Mouse (Mus musculus) heart, postnatal 14 days (tissue): Measurements from ENCODE around the gene Dpp3. TPM values are rescaled to one million over a fixed set of nuclear protein-coding genes. Genes with fewer than 3 reads are reported as not detected.
"Not testable (repeated sequence)": the region's sequence is repeated elsewhere in the genome, so short reads cannot be mapped to it uniquely, and the experiment has no call there.

ENCODE experiments used
- DNase-seq, 2 experiments: peaks; one replicate each; pipeline ENCODE4 v3.0.0; 2021 to 2022
- intact Hi-C: fragments of 180-260 bp; cut with DNase I; formaldehyde crosslinking; loops from one replicate; pipeline ENCODE4 v1.15.1; 2025
- long read RNA-seq, 2 experiments: library from polyadenylated mRNA; stranded (forward); transcript quantifications; one replicate each; pipeline ENCODE4 v2.0.0; 2021
- total RNA-seq, 2 experiments: library from RNA; stranded (reverse); gene quantifications; 2 replicates each; pipeline ENCODE4 v1.2.3; 2021

The Dpp3 gene
- 10 to 100 TPM; 25.4 to 26.0 TPM for total RNA-seq
- long read RNA-seq, experiment 1, transcript Dpp3-201 (18 exons, 2,683 nt): major isoform, 24 of 48 reads
- long read RNA-seq, experiment 1, partial matches to known transcripts: 11 of 48 reads
- long read RNA-seq, experiment 1, other reads (novel, unspliced or antisense): 13 of 48 reads
- long read RNA-seq, experiment 2, transcript Dpp3-201 (18 exons, 2,683 nt): major isoform, 33 of 64 reads
- long read RNA-seq, experiment 2, partial matches to known transcripts: 11 of 64 reads
- long read RNA-seq, experiment 2, other reads (novel, unspliced or antisense): 20 of 64 reads

DNA sequence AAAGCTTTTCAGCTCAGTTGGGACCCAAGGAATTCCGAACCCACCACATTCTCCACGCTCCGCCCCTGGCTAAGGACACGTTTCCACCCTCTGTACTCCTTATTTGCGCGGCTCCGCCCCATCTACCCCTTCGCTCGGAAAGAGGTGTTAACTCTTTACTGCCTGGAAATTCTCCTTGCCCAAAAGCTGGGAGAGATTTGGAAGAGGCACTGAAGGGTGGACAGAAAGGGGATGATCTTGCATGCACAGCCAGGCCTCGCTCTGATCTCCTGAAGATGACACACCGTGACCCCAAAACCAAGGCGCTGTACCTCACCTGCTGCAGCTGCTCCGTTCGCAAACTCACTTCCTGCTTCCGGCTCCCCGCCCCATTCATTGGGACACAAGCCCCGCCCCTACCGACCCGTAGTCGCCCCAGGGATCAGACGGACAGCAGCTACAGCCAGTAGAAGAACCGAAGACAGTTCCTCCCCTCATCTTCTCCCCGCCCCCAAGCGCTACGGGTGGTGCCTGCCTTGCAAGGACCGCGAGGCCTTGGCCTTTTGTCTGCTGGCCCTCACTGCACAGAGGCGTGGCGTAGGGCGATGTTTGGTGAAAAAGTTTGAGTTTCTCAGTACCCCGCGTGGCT is at the start of gene Dpp3:
Gene Dpp3, minus strand, starts transcription at position 384 of the 628 bp plus-strand sequence.
- peak; percentile 98 to 99 for DNase-seq
- intact Hi-C loops: no loop called here

DNA sequence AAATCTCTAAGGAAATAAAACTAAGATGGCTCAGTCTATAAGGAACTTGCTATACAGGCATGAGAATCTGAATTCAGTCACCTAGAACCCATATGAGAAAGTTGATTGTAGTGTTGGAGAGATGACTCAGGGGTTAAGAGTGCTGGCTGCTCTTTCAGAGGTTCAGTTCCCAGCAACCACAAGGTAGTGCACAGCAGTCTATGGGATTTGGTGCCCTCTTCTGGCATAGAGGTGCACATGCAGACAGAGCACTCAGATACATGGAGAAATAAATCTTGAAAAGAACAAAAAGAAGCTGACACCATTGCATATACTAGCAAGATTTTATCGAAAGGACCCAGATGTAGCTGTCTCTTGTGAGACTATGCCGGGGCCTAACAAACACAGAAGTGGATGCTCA is 40.1 kb upstream of the Dpp3 start:
- intact Hi-C loops: loop anchor here (5.0 kb wide), 1 partner anchor 216 kb away; no protein-coding TSS in a partner anchor
- DNase-seq: no peak

DNA sequence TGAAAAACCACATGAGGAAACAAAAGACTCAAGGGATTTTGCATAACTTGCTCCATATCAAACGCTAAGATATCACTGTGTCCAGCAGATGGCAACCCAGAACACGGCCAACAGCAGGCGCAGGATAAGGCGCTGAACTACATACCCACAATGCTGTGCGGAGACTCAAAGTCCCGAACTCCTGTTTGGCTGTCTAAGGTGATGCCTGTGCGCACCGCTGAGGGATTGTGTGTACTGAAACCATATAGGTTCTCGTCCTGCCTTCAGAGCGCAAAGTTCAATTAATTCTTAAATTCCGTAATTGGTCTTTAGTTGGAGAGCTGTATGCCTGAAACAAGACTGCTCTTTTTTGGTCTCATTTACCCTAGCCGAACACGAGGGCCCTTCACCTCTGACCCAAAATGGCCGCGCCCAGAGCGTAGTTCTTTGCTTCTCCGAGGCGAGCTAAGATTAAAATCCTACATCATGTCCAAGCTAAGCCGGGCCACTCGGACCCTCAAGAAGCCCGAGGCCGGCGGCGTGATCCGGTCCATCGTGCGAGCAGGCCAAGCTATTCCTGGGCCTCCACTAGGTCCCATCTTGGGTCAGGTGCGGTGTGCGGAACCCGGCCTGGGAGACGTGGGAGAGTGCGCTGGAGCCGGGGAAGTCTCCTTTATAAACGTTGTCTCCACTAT is 34.0 kb upstream of the Dpp3 start, which contains the start of gene Mrpl11:
Gene Mrpl11, plus strand, starts transcription at position 220 of the 674 bp plus-strand sequence.
- intact Hi-C loops: loop anchor here (2.0 kb wide), 1 partner anchor 335 kb away; no protein-coding TSS in a partner anchor
- peak; percentile 86 to 88 for DNase-seq

DNA sequence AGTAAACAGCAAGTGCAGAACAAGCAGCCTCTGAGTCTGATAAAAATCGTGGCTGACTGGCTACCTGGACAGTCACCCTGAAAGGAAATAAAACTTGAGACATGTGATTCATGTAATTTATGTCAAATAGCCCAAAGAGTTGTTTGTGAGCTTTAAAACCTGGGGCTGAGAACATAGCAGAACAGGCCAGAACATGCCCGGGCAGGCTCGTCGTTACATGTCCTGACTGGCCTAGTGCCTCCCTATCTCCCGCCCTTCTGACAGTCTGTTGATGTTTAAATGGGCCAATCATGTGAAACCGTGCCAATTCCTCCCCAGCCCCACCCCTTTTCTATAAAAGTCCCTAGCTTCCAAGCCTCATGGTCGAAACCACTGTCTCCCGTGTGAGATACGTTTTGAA is 20.6 kb upstream of the Dpp3 start:
- intact Hi-C loops, DNase-seq: not testable (repeated sequence)

DNA sequence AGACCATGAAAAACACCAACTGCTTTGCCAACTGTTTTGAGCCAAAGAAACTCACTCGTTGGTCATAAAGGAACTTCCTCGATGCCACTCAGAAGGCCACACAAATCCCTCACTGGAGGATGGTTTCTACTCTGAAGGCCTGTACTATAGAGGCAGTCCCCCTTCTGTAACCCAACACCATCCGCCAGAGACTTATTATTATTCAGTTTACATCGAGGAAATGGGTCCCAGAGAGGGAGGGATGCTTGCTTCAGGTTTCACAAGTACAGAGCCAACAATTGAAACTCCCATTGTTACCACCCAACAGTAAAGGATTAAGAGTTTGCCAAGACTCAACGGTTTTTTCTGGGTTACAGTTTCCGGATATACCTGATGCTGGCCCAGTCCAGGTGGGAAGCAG is 17.5 kb upstream of the Dpp3 start:
- DNase-seq: no peak
- intact Hi-C loops: no loop called here

DNA sequence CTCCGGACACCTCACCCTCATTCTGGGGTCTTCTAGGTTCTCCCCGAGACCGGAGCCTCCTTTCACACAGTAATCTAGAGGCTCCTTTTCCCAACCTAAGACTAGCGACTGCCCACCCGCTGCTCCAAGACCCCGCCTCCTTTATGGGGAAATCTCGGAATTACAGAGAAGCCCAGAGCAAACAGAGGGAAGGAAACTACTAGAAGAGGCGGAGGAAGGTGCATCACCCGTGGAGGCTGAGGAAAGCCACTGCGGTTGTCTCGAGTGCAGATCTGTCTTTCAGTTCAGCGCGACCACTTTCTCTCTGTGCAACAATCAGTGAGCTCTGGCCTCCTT is 15.1 kb upstream of the Dpp3 start:
- intact Hi-C loops: no loop called here
- DNase-seq: peak; percentile 7 to 12

DNA sequence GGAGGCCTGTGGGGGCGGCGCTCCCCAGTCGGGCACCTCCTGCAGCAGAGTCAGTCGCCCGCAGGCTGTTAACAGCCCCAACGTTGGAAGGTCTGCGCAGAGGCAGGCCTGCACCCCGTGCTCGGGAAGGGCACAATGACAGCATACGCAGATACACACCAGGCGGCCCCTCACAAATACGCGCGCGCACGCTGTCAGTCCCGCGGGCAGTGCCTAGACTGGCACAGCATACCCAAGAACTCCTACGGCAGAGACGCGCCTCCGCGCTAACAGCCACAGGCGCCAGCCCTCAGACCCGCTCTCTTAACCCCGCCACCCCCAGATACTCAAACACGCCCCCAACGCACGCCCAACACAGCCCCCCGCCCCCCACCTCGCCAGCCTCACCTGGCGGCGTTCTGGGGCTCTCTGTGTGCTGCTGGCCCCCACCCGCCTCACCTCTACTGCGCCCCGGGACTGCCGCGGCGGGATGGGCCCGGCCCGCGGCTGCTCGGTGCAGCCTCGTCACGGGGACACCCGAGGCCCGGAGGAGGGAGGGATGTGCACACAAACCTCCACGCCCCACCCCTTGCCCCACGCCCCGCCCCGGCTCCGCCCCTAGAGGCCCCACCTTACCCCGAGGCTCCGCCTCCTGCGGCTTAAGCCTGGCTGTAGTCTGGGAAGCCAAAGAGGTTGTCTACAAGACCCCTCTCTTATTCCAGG is 14.6 kb upstream of the Dpp3 start, which contains the start of gene Peli3:
Gene Peli3, minus strand, starts transcription at position 577 of the 702 bp plus-strand sequence.
- intact Hi-C loops: no loop called here
- peak; percentile 81 to 82 for DNase-seq

DNA sequence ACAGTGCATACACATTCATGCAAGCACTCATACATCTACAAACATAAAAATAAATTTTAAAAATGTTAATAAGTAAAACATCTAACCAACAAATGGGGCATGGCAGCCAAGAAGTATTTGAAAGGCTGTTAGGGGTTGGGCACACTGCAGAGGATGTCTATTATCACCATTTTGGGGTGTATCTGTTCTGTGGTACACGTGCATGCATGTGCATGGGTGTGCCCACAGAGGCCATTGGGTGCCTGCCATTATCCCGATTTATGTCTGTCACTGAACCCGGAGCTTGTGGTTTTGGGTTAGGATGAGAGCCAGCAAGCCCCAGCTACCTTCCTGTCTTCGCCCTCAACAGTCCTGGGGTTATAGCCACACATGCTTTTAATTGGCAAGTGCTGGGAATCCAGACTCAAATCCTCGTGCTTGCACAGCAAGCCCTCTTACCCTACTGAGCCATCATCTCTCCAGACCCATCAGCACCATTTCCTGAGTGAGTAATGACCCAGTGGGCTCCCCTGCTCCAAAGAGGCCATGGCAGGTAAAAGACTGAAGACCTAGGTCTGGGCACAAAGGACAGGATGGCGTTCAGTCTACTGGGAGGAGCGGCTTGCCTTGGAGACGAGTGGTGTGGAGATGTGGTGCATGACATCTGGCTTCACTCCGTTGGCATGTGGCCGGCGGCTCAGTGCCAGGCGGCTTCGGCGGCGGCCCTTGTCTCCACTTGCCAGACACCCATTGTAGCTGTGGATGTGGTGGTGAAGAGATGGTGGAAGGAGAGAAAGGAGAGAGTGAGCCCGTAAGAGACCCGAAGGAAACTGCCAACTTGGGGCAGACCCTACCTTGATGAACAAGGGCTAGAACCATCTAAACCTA is 9.6 kb upstream of the Dpp3 start:
- intact Hi-C loops: no loop called here
- peak in 1 of 2 experiments; percentile 16 for DNase-seq

DNA sequence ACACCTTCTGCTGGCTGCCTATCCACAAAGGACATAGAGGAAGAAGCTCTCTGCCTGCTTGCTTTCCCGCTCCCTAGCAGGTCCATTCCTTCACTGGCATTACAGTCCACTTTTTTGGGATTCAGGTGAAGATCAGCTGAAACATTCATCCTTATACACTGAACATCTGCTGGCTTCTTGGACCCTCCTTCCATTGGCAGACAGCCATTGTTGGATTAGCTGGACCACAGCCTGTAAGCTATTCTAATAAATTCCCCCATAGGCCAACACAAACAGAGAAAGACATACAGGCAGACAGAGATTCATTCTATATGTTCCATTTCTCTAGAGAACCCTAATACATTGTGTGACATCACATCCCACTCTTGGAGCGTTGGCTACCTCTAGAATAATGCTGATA is 8.8 kb upstream of the Dpp3 start:
- DNase-seq: no peak
- intact Hi-C loops: no loop called here

DNA sequence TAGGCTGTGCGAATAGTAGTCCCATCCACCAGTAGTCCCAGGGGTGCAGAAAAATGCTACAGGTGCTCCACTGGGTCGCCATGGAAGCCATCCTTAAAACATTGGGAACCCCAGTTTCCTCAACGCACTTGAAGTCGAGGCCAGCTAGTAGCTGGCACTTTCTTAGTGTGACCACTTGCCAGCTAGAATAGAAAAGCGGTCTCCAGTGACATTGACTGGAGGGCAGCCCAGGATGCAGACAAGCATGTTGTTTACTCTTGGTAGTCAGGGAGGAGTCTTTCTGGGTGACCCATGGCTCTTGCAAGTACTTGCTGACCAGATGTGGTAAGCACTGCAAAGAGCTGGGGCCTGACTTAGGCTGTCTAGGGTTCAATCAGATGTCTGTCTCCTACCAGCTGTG is 694 bp upstream of the Dpp3 start:
- DNase-seq: peak in 1 of 2 experiments; percentile 32
- intact Hi-C loops: no loop called here

DNA sequence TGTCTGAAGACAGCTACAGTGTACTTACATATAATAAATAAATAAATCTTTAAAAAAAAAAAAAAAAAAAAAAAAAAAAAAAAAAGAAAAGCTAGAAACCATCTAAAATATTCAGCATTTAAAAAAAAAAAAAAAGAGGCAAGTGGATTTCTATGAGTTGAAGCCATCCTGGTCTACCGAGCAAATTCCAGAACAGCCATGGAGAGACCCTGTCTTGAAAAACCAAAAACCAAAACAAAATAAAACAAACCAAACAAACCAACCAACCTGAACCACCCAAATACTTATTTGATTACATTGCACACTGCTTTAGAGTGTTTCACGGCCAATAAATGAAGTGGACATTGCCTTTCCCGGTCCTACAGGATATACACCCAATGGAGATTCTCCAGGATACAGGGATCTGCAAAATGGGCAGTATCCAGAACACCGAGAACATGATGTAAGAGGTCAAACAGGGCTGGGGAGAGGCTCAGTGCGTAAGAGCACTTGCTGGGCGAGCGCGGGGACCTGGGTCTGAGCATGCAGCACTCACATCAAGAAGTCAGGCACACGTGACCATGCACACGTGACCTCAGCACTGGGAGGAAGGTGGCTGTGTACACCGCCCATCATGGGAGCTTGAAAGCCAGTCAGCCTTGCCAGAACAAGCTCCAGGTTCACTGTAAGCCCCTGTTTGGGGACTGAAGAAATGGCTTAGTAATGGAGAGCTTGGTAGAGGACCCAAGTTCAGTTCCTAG is 2.8 kb downstream of the Dpp3 start:
- DNase-seq: no peak
- intact Hi-C loops: no loop called here

DNA sequence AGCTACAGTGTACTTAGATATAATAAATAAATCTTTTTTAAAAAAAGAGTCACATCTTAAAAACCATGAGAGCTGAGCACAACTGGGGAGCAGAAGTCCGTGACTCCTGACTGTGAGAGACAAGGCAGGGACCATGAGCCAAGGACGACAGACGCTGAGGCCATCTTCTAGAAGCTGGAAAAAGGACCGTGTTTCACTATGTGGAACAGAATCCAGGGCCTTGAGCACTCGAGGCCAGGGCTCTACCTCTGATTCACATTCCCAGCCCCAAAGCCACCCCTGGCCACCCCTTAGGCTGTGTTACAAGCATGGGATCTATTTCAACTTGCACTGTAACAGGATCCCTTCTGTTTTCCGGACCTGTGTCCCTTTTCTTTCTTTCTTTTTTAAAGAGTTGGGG is 8.4 kb downstream of the Dpp3 start:
- no peak for DNase-seq
- intact Hi-C loops: no loop called here

DNA sequence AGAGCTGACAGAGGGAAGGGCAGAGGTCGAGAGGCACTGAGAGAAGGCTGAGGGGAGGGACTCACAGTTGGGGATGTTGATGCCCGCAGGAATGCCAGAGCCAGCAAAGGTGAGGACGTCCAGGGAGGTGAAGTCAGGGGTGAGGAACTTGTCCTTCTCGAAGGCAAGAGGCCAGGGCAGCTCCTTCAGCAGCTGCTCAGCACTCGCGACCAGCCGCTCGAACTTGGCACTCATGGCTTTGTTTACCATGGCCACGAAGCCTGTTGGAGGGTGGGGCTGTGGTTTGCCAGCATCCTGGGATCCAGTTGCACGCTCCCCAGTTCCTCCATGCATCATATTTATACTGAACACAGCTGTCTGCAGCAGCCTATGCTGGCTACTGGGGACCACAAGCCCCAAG is 11.3 kb downstream of the Dpp3 start:
- intact Hi-C loops: no loop called here
- DNase-seq: no peak

DNA sequence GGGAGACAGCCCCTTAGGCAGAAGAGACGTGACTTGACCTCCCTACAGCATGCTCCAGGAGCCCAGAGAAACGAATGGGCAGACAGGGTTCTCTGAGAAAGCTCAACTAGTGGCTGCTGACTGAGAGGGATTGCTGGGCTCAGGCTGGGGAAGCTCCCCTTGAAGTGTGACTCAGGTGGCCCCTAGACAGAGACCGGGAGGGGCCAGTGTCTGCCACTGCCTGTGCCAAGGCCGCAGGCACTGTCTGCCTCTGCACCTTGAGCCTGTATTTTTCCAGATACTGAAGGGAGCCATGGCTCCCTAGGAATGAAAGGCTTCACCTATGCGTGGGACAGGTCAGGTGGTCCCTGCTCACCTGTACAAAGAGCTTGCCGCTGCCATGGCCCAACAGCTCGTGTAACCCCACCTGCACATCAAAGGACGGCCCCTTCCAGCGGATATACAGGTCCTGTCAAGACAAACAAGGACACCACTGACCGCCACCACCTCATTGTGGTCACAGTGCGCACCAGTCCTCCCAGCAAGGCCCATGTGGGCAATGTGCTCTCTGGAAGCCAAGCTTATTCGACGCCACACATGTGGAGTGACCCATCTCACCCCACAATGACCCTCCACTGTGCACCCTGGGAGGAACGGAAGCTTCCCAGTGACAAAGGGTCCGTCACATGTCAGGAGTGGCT is 12.0 kb downstream of the Dpp3 start:
- DNase-seq: no peak

DNA sequence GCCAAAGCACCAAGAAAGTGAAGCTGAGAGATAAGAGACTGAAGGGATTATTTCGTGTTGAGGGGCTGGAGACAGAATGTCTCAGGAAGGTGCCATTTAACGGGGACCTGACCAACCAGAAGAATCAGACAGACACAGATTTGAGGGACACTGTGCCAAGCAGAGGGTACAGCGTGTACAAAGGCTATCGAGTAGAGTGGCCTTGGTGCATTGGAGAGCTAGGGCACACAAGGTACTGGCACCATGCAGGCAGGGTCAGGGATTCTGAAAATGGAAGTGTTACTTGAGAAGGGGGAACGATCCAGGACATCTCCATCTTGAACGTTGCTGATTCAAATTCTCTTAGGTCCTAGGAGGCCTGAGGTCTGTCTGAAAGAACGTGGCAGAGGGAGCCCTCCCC is 18.7 kb downstream of the Dpp3 start:
- intact Hi-C loops: loop anchor here (5.0 kb wide), 2 partner anchors 152 to 282 kb away; partner anchors contain the start of genes Rbm4b and Rce1
- DNase-seq: no peak

More for the DNA sequence above, 12.0 kb downstream of the Dpp3 start:
- intact Hi-C loops: no loop called here

DNA sequence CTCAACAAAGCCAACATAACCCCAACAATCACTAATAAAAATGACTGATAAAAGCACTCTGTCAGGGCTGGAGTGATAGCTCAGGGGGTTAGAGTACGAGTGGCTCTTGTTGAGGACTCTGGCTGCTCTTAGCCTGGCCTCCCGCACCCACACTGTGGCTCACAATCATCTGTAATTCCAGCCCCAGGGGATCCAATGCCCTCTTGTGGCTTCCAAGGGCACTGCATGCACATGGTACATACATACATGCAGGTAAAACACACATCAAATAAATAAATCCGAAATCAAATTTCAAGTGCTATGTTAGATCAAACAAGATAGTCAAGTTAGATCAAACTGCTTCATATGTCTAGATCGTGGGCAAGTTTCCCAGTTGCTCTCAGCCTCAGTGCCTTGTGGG is 20.0 kb downstream of the Dpp3 start:
- DNase-seq: peak in 1 of 2 experiments; percentile 23
- intact Hi-C loops: loop anchor here (5.0 kb wide), 2 partner anchors 151 to 281 kb away; partner anchors contain the start of genes Rbm4b and Rce1

DNA sequence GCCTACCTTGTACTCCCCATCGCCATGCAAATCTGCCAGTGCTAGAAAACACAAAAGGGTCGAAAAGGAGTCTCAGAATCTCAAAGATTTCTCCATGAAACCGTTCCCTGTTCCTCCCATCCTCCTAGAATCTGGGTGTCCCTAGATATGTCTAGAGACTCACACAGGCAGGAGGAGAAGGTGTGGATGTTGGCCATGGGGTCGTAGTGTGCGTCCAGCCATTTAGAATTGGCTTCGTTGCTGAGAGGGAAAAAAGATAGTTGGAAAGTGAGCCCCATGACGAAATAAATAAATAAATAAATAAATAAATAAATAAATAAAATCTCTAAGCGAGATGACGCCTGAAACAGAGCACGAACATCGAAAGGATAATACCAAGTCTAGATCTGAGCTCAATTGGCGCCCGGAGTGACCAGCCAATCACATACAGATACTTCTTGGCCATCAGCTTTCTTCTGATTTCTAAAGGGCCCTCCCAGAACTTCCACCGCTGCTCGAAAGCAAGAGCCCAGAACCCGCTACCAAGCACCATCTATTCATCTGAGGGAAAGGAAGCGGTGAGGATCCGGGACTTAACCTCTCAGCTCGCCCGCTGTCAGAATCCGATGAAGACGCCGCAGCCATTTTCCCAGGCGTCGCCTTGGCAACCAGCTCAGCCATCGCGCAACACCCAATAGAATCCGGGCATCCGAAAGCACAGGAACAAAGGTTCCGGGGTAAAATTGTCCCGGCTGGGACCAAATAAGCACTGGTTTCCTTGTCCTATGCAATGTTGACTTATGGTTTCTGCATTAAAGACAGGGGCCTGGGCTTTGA is 21.9 kb downstream of the Dpp3 start, which contains the start of gene Bbs1:
Gene Bbs1, minus strand, starts transcription at position 650 of the 816 bp plus-strand sequence.
- peak; percentile 78 to 88 for DNase-seq
- intact Hi-C loops: loop anchor here (5.0 kb wide), 2 partner anchors 149 to 279 kb away; partner anchors contain the start of genes Rbm4b and Rce1
